8 mouse cellular contexts compared by ENCODE assay signal in the genomic region with DNA sequence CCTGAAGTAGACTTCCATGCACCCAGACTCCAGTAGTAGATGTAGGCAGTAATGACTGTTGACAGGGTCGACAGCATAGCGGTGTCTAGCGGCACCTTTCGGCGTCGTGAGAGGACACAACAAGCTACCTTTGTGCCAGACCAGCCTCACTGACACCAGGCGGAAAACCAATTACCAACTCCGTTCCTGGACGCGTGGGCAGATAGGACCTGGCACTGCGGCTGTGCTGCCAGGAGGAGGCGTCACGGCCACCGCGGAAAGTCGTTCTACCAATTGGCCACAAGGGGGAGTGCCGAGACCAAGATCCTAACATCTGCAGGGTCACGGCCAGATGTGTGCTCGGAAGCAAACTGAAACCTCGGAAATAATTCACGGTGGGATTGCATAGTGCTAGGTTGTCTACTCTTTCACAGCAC. TPM values are rescaled to one million over a fixed set of nuclear protein-coding genes. Genes with fewer than 3 reads are reported as not detected.
DNase-seq lines count a peak whose midpoint lies in the region; ATAC-seq lines count a peak whose summit lies in the region.

No protein-coding gene starts in this region.

- peak overlapping the region; percentile 54 for H3K4me2 ChIP-seq in lung, embryonic 16.5 days (ENCODE audit: low read depth, low read length)

- peak; percentile 68 for ATAC-seq in lung, embryonic 16.5 days (ENCODE audit: low read depth)

- peaks cover 54% of the 10 kb centered on the region for H3K27me3 ChIP-seq in hindbrain, embryonic 10.5 days (ENCODE audit: insufficient read depth, poor library complexity, severe bottlenecking)
- H3K27me3 ChIP-seq in lung, embryonic 16.5 days (ENCODE audit: control insufficient read depth, insufficient read depth, low read depth, low read length): peaks cover 2% of the 10 kb centered on the region; the same call in 1 of the 2 replicates

- 0 out of 2 replicates have a peak overlapping the region, but pooled peaks have one; percentile 11 for H3K9ac ChIP-seq in lung, embryonic 16.5 days (ENCODE audit: low read length)

- DNase-seq in MEL-GATA-1-ER (ENCODE audit: extremely low read depth, low read depth): peak; percentile 62
- peak; percentile 19 for DNase-seq in cerebellum, adult 8-10 months
- DNase-seq in forelimb bud, embryonic 11.5 days (ENCODE audit: low read depth, low spot score): peak; percentile 91
- peak; percentile 83 for DNase-seq in hindbrain, embryonic 10.5 days (ENCODE audit: low spot score)
- peak; percentile 66 for DNase-seq in layer of hippocampus, adult 9-11 months
- peak; percentile 57 for DNase-seq in ovary, adult 18-20 months (ENCODE audit: low spot score)
- peak; percentile 88 for DNase-seq in thymus, postnatal 0 days (ENCODE audit: low spot score)

- WGBS in hindbrain, embryonic 10.5 days: 3% methylated on average over 21 of the region's 21 CpGs
- WGBS in lung, embryonic 16.5 days: 2% methylated on average over 21 of the region's 21 CpGs

- no peaks in the 10 kb centered on the region for H3K36me3 ChIP-seq in hindbrain, embryonic 10.5 days
- no peaks in the 10 kb centered on the region for H3K36me3 ChIP-seq in lung, embryonic 16.5 days (ENCODE audit: control insufficient read depth, insufficient read depth, low read length)

- H3K4me3 ChIP-seq in hindbrain, embryonic 10.5 days: peak overlapping the region; percentile 23; the same call in 1 of the 2 replicates
- H3K4me3 ChIP-seq in lung, embryonic 16.5 days (ENCODE audit: low read length): peak overlapping the region; percentile 32

- H3K4me1 ChIP-seq in hindbrain, embryonic 10.5 days (replicated peaks): peaks cover 2% of the 10 kb centered on the region; the same call in 1 of the 2 replicates
- H3K4me1 ChIP-seq in lung, embryonic 16.5 days (replicated peaks; ENCODE audit: control insufficient read depth, insufficient read depth, low read length): peaks cover 2% of the 10 kb centered on the region; the same call in 1 of the 2 replicates

- no peaks in the 10 kb centered on the region for H3K9me3 ChIP-seq in hindbrain, embryonic 10.5 days
- no peaks in the 10 kb centered on the region for H3K9me3 ChIP-seq in lung, embryonic 16.5 days (ENCODE audit: control insufficient read depth, low read length)

- no peak overlapping the region for H3K27ac ChIP-seq in hindbrain, embryonic 10.5 days
- H3K27ac ChIP-seq in lung, embryonic 16.5 days (ENCODE audit: low read length): no peak overlapping the region

RNA-seq across cellular contexts. Expression of gene Cpn2, which starts 15.3 kb away (rescaled TPM):
- polyA plus RNA-seq in hindbrain, embryonic 10.5 days (2016; fragmentation: Nextera tagmentation; extraction: Ambion mirVana): not detected in 2 replicates
- polyA plus RNA-seq in lung, embryonic 16.5 days (2015; fragmentation: Nextera tagmentation; extraction: Ambion mirVana): not detected in 2 replicates
- polyA plus RNA-seq in thymus, postnatal 0 days (2015; fragmentation: Nextera tagmentation; extraction: Ambion mirVana): not detected in 2 replicates

RNA-seq across cellular contexts. Expression of gene Lrrc15, which starts 31.0 kb away (rescaled TPM):
- 0.24 and 1.2 TPM in 2 replicates for polyA plus RNA-seq in hindbrain, embryonic 10.5 days (2016; fragmentation: Nextera tagmentation; extraction: Ambion mirVana)
- polyA plus RNA-seq in lung, embryonic 16.5 days (2015; fragmentation: Nextera tagmentation; extraction: Ambion mirVana): 0.13 and 0.20 TPM in 2 replicates
- 0.21 and 0.23 TPM in 2 replicates for polyA plus RNA-seq in thymus, postnatal 0 days (2015; fragmentation: Nextera tagmentation; extraction: Ambion mirVana)

RNA-seq across cellular contexts. Expression of gene Gp5, which starts 58.6 kb away (rescaled TPM):
- polyA plus RNA-seq in hindbrain, embryonic 10.5 days (2016; fragmentation: Nextera tagmentation; extraction: Ambion mirVana): 1.7 and 1.8 TPM in 2 replicates
- polyA plus RNA-seq in lung, embryonic 16.5 days (2015; fragmentation: Nextera tagmentation; extraction: Ambion mirVana): 1.8 and 2.0 TPM in 2 replicates
- polyA plus RNA-seq in thymus, postnatal 0 days (2015; fragmentation: Nextera tagmentation; extraction: Ambion mirVana): 1.3 and 1.8 TPM in 2 replicates

Comparison
In these comparisons a context has a peak if more than half of its experiments do, and no peak if none do; other contexts are left out.
1. DNase-seq: peak in every context shown above with its lines; median percentile 91 in forelimb bud, embryonic 11.5 days; 88 in thymus, postnatal 0 days; 83 in hindbrain, embryonic 10.5 days; 66 in layer of hippocampus, adult 9-11 months; 62 in MEL-GATA-1-ER; 57 in ovary, adult 18-20 months; 19 in cerebellum, adult 8-10 months.